Mouse (Mus musculus) macrophage (primary cell): ENCODE results near the gene Atxn3. TPM values are rescaled to one million over a fixed set of nuclear protein-coding genes. Genes with fewer than 3 reads are reported as not detected.

Experiments used
- H3K27ac ChIP-seq: fragments of 350-480 bp; formaldehyde crosslinking; 2 replicates; pipeline ENCODE4 v1.9.0; 2021
- H3K36me3 ChIP-seq: fragments of 350-480 bp; formaldehyde crosslinking; 2 replicates; pipeline ENCODE4 v1.9.0; 2021; ENCODE audit errors: inconsistent target
- H3K4me3 ChIP-seq: fragments of 350-480 bp; formaldehyde crosslinking; 2 replicates; pipeline ENCODE4 v1.9.0; 2021; ENCODE audit errors: inconsistent target
- H3K79me2 ChIP-seq: fragments of 350-480 bp; formaldehyde crosslinking; 2 replicates; pipeline ENCODE4 v1.9.0; 2021; ENCODE audit errors: inconsistent target
- WGBS: methylation state at CpG from one replicate; pipeline ENCODE4 v1.1.7; 2026; ENCODE audit warnings: inconsistent platforms; ENCODE audit not compliant: missing documents; 5-methylcytosine and 5-hydroxymethylcytosine counted together
- polyA plus RNA-seq: library from polyadenylated mRNA; stranded (reverse); fragments of 250-400 nt; gene quantifications from 3 replicates; pipeline ENCODE4 v1.2.4, GENCODE M21; 2018; ENCODE audit warnings: inconsistent platforms

Atxn3 gene
- polyA plus RNA-seq, 1 experiment from 2014 or later, result 22.9 TPM

DNA sequence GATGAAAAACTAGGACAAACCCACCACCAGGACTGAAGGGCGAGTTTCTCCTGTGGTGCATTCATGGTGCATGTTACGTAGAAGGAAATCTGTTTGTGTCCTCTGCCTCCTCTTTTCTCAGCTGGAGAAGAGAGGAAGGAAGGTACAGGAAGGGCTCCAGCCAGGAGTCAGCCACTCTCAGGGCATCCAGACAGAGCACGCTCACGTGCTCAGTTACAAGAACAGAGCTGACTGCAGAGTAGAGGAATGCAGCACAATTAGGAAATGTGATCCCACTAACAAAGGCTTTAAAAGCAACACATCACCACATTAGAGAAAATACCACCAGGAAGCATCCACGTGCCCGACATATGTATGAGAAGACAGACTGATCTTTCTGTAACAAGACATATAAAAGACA, 35.7 kb downstream of the Atxn3 start:
- no peaks in the 10 kb centered on the region for H3K79me2 ChIP-seq
- WGBS, result 98% methylated on average over 6 of the region's 6 CpGs
- no peak overlapping the region for H3K4me3 ChIP-seq
- peaks cover 56% of the 10 kb centered on the region for H3K36me3 ChIP-seq
- no peak overlapping the region for H3K27ac ChIP-seq

DNA sequence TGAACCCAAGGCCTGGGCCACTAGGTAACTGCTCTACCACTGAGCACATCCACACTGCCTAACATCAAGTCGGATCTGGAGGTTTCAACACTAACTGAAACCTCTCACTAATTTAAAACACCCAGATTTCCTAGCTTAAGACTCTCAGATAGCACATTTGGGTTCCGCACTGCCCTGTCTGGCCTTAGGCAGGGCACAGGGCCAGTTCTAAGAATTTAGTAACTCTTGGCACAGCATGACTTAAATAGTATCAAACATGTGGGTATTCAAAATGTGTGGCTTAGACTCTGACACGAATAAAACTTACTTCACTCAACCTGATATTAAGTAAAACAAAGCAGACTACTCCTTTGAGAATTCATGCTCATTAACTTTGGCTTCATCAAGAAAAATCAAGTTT, 38.2 kb downstream of the Atxn3 start:
- Histone ChIP-seq H3K27ac (no peak overlapping the region), H3K79me2 (no peaks in the 10 kb centered on the region), H3K4me3 (no peak overlapping the region), H3K36me3 (peaks cover 32% of the 10 kb centered on the region)
- 76% methylated on average over 3 of the region's 3 CpGs for WGBS

DNA sequence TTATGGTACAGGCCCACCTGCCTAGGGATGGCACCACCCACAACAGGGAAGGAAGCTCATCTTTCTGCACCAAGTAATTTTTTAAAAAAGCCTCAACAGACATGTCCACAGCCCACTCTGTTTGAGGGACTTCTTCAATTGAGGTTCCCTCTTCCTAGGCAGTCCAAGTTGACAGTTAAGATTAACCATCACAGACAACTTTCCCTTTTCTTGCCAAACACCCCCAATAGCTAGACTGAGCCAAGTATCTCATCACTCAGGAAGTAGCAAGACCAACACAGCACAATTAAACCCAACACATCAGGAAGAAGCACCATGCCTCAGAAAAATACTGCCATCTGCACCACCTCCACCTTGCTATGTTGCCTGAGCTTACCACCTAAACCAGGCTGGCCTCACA, 40.9 kb downstream of the Atxn3 start:
- Histone ChIP-seq H3K4me3 (no peak overlapping the region), H3K79me2 (peaks cover 6% of the 10 kb centered on the region), H3K36me3 (peaks cover 6% of the 10 kb centered on the region), H3K27ac (no peak overlapping the region)

DNA sequence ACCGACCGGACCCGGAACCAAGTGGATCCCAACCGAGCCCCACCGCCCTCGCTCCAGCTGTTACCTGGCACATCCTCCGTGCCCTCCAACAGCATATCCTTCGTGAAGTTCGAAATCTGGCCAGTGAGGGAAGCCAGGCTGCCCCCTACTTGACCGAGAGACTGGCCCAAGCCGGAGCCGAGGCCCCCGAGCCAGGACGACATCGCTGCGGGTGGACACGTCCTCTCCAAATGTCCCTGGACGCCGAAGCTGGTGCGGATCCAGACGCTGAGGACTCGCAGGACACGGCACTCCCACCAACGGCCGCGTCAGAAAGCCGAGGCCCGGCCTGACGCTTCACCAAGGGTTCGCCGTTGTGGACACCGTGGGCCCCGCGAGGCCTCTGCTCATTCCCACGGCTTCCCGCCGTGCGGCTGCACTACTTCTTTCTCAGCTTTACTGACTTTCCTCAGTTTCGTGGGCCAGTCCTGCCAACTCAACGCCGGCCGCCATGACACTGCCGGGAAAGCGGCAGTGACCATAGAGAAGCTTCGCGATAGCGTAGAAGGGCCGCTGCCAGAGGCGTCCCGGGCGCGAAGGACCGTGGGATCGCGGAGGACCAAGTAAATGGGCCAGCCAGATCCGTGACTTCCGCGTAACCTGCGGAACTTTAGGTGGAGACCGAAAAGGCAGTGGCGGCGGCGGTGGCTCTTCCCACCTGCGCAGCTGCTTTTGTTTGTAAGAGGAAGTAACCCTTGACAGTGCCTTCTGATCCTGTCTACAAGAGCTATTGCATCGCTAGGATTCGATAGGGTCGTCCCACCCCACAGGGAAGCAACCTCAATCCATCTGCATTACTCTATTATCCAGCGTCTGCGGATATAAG, 45.2 kb downstream of the Atxn3 start, which contains the start of gene Trip11:
Gene Trip11 (minus strand): TSS at position 642 of the 865 bp plus-strand sequence.
- peak within 1 kb of the TSS; percentile 64 for H3K27ac ChIP-seq
- WGBS, result under 1% methylated on average over 69 of the region's 69 CpGs
- H3K4me3 ChIP-seq, result peak within 1 kb of the TSS; percentile 86
- H3K79me2 ChIP-seq, result peaks cover 49% of the 10 kb centered on the region
- H3K36me3 ChIP-seq, result peaks cover 6% of the 10 kb centered on the region; the same call in 1 of the 2 replicates

DNA sequence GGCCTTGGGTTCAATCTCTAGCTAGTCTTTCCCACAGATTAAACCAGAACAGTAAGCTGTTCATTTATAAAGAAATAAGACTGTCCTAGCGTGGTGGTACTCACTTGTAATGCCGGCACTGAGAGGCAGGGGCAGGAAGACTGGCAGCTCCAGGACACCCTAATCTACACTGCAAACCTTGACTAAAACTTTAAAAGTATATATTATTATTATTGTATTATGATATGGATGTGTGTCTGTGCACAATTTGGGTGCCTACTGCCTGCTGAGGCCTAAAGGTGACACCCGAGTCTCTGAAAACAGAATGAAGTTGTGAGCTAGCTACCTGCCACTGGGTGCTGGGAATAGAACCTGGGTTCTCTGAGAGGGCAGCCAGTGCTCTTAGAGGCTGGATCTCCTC, 46.7 kb downstream of the Atxn3 start:
- no peak overlapping the region for H3K4me3 ChIP-seq
- no peak overlapping the region for H3K27ac ChIP-seq
- peaks cover 6% of the 10 kb centered on the region; the same call in 1 of the 2 replicates for H3K36me3 ChIP-seq
- 97% methylated on average over 3 of the region's 3 CpGs for whole genome bisulfite sequencing
- H3K79me2 ChIP-seq, result peaks cover 59% of the 10 kb centered on the region

DNA sequence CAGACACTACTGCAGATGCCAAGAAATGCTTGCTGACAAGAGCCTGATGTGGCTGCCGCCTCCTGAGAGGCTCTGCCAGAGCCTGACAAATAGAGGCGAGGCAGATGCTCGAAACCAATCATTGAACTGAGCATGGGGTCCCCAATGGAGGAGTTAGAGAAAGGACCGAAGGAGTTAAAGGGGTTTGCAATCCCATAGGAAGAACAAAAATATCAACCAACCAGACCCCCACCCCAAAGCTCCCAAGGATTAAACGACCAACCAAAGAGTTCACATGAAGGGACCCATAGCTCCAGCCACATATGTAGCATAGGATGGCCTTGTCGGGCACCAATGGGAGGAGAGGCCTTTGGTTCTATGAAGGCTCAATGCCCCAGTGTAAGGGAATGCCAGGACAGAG, 47.7 kb downstream of the Atxn3 start:
- Histone ChIP-seq H3K27ac (no peak overlapping the region), H3K36me3 (peaks cover 6% of the 10 kb centered on the region; the same call in 1 of the 2 replicates), H3K4me3 (no peak overlapping the region), H3K79me2 (peaks cover 59% of the 10 kb centered on the region)
- 93% methylated on average over 5 of the region's 6 CpGs for WGBS

DNA sequence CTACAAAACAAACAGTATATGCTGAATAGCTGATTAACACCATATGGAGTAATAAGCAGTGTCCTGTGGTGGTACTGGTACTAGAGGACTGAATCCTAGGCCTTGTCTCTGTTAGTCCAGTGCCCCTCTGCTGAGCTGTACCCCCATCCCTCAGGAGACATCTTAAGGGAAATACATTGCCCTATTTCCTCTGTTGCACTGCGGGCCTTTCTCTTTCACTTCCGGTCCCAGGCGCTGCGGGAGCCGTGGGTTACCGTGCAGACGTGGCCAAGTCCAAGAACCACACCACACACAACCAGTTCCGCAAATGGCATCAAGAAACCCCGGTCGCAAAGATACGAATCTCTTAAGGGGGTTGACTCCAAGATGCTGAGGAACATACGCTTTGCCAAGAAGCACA, 52.2 kb downstream of the Atxn3 start:
- Histone ChIP-seq H3K27ac (peak overlapping the region; percentile 1; the same call in 1 of the 2 replicates), H3K36me3 (peaks cover 27% of the 10 kb centered on the region), H3K79me2 (peaks cover 71% of the 10 kb centered on the region), H3K4me3 (no peak overlapping the region)
- WGBS, result 13% methylated on average over 7 of the region's 12 CpGs

DNA sequence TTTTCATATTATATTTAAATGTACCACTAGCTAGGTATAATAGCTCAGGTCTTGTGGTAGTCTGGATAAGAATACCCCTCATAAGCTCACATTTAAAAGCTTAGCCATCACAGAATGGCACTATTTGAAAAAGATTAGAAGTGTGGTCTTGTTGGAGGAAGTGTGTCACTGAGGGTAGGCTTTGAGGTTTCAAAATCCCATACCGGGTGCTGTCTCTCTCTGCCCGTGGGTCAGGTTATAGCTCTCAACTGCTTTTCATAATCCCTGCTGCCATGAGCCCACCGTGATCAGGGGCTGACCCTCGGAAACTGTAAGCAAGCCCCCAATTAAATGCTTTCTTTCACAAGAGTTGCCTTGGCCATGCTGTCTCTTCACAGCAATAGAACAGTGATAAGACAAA, 53.1 kb downstream of the Atxn3 start:
- 25% methylated on average over 4 of the region's 4 CpGs for whole genome bisulfite sequencing

DNA sequence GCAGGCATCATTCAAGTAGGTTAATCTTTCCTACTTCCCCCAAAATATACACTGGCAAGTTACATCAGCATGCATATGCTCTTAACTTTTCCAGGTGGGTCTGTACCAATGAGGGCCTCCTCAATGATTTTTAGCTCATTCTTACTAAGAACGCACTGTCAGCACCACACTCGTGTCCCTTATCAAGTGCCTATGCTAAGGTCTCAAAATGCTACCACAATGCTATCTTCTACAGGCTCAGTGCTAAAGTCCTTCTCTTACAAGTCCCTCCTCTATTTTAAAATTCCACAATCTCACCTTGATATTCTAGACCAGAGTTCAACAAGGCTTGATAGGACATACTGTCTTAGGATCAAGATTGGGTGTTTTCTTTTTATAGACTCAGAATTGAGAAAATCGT, 53.9 kb downstream of the Atxn3 start:
- H3K4me3 ChIP-seq, result no peak overlapping the region
- 100% methylated on average over 3 of the region's 3 CpGs for WGBS
- H3K36me3 ChIP-seq, result peaks cover 29% of the 10 kb centered on the region
- H3K27ac ChIP-seq, result no peak overlapping the region
- peaks cover 55% of the 10 kb centered on the region; the same call in 1 of the 2 replicates for H3K79me2 ChIP-seq

More for the DNA sequence above, 53.1 kb downstream of the Atxn3 start:
- H3K79me2 ChIP-seq, result peaks cover 62% of the 10 kb centered on the region; the same call in 1 of the 2 replicates
- H3K27ac ChIP-seq, result no peak overlapping the region
- H3K36me3 ChIP-seq, result peaks cover 27% of the 10 kb centered on the region
- H3K4me3 ChIP-seq, result no peak overlapping the region

DNA sequence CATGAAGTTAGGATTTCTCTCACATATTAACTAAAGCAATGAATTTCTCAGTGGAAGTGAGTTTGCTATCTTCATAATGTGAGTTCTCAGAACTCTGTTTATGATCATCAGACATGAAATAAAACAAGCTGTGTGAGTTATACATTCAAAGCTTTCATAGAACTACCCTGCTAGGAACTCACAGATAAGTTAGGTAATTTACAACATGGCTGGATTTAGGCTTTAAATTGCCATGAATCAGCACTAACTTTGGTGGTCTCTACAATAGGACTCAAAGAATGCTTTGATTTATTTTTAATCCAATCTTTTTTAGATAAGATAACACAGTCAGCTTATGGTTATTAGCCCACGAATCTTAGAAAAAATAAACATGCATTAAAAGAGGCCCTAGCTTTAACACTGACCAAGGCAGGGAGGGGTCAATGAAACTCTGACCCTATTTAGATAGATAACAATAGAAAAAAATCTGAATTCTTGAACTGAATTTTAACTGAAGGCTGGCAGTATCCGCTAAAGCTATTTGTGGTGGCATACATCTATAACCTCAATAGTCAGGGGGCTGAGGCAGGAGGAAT, 58.3 kb downstream of the Atxn3 start:
- 88% methylated on average over 2 of the region's 2 CpGs for WGBS
- no peak overlapping the region for H3K4me3 ChIP-seq
- no peak overlapping the region for H3K27ac ChIP-seq
- H3K79me2 ChIP-seq, result peaks cover 30% of the 10 kb centered on the region; the same call in 1 of the 2 replicates
- peaks cover 29% of the 10 kb centered on the region for H3K36me3 ChIP-seq

DNA sequence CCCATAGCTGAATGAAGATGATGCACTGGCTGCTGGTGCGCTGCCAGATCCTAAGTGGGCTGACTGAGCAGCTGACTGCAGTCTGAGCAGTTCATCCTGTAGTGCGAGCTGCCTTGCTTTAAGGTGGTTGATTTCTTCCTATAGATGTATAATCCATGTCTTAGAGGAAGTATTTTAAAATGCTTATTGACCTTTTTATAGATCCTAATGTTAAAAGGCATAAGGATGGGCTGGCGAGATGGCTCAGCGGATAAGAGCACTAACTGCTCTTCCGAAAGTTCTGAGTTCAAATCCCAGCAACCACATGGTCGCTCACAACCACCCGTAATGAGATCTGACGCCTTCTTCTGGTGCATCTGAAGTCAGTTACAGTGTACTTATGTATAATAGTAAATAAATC, 59.1 kb downstream of the Atxn3 start:
- Histone ChIP-seq H3K27ac (no peak overlapping the region), H3K36me3 (peaks cover 32% of the 10 kb centered on the region), H3K79me2 (peaks cover 23% of the 10 kb centered on the region; the same call in 1 of the 2 replicates), H3K4me3 (no peak overlapping the region)
- WGBS, result 96% methylated on average over 8 of the region's 8 CpGs

DNA sequence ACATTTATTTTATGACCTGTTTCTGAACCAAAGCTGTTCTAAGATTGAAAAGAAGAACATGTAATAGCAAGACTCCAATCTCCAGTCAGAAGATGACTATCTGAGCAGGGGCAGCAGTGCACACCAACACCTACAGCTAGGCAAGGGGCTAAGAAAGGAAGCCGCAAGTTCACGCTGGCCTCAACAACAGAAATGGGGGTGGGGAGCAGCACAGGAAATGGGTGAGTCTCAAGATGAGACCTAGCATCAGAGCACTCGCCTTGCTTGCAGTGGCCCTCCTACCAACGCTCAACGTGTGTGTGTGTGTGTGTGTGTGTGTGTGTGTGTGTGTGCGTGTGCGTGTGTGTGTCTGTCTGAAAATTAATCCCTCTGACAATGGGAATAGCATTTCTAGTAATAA, 60.9 kb downstream of the Atxn3 start:
- WGBS, result 100% methylated on average over 2 of the region's 7 CpGs
- Histone ChIP-seq H3K36me3 (peaks cover 30% of the 10 kb centered on the region), H3K27ac (no peak overlapping the region), H3K79me2 (peaks cover 7% of the 10 kb centered on the region; the same call in 1 of the 2 replicates), H3K4me3 (no peak overlapping the region)

DNA sequence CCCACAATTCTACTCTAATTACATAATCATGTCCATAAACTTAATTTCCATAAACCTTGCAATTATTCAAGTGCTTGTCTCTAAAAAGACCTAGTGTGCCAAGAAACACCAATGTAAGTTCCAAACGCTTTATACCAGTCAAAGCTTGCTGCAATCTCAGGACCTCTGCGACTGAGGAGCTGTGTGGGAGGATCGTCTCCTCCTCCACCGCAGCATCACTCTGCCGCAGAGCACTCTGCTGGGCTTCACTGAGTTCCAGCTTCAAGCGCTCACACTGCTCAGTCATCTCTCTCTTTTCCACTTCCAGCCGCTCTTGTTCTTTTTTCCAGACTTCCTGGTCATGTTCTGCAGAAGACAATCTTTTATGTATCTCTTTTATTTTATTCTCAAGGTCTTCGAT, 64.8 kb downstream of the Atxn3 start:
- WGBS, result 93% methylated on average over 8 of the region's 8 CpGs
- Histone ChIP-seq H3K27ac (peak overlapping the region; percentile 76; the same call in 1 of the 2 replicates), H3K4me3 (no peak overlapping the region), H3K79me2 (peaks cover 5% of the 10 kb centered on the region; the same call in 1 of the 2 replicates), H3K36me3 (peaks cover 19% of the 10 kb centered on the region)

DNA sequence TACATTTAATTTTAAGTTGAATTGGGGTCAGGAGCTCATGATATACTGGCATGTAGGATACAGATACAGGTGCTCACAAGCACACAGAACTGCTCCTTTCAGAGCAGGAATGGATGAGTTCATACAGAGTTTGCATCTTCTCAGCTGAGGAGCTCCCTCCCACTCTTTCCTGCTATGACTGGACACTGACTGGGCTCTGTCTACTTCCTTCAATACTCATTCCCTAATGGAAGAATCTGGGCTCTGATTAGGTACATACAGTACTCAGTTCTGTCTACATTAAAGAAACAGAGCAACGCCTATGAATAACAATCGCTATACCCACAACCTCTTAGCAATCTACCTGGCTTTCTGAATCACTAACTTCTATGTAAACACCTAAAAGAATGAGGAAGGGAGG, 65.2 kb downstream of the Atxn3 start:
- peaks cover 19% of the 10 kb centered on the region for H3K36me3 ChIP-seq
- peak overlapping the region; percentile 76 for H3K27ac ChIP-seq
- WGBS, result 100% methylated on average over 2 of the region's 2 CpGs
- H3K4me3 ChIP-seq, result no peak overlapping the region
- H3K79me2 ChIP-seq, result peaks cover 5% of the 10 kb centered on the region; the same call in 1 of the 2 replicates

DNA sequence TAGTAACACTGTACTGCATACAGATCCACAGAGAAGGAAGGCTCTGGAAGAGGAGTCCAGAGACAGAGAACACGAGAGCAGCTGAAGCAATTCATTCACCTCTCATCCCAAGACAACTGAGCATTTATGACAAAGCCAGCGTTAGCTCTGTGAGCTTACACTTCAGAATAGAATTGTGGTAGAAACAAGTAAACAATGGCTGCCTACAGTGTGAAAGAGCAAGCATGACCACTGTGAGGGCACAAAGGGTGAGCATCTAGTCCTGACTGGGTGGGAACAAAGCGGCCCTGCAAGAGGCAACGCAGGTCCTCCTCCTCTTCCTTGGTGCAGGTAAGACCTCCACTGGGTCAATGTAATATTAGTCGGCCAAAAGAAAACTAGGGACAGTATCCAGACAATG, 67.0 kb downstream of the Atxn3 start:
- 100% methylated on average over 5 of the region's 5 CpGs for WGBS
- Histone ChIP-seq H3K79me2 (no peaks in the 10 kb centered on the region), H3K36me3 (peaks cover 32% of the 10 kb centered on the region), H3K27ac (peak overlapping the region; percentile 76), H3K4me3 (no peak overlapping the region)
